Mouse (Mus musculus) 3134 (cell line): ENCODE results near the gene Itpr3.

Experiments
- DNase-seq: peaks from one replicate; pipeline ENCODE4 v3.0.0-alpha.2; 2011; ENCODE audit warnings: low spot score; ENCODE audit not compliant: insufficient read length; ENCODE audit errors: extremely low read depth

Itpr3 gene

GRCm38 (mm10) chr17:27069071-27069470 lies 12.0 kb downstream of the Itpr3 start:
- DNase-seq, result no peak

- no peak for DNase-seq
Observed at GRCm38 (mm10) chr17:27070913-27071312, 13.8 kb downstream of the Itpr3 start.

DNA sequence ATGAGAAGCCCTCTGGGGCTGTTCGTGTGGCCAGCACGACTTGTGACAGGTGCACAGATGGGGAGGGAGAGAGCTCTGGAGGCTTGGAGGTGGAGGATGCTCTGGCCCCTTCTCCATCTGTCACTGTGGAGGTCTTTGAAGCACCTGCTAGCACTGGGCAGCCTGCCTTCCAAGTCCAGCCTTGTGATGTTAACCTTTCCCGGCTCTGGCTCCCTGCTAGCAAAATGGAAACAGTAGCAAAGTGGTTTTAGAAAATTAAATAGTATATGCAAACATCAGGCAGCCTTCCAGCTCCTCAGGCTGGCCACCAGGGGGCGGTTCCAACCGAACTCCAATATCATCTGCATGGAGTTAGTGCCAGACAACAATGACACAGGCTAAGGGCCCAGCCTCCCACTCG lies 14.5 kb downstream of the Itpr3 start:
- no peak for DNase-seq

- DNase-seq, result no peak
Observed at GRCm38 (mm10) chr17:27072363-27072762, 15.3 kb downstream of the Itpr3 start.

DNA sequence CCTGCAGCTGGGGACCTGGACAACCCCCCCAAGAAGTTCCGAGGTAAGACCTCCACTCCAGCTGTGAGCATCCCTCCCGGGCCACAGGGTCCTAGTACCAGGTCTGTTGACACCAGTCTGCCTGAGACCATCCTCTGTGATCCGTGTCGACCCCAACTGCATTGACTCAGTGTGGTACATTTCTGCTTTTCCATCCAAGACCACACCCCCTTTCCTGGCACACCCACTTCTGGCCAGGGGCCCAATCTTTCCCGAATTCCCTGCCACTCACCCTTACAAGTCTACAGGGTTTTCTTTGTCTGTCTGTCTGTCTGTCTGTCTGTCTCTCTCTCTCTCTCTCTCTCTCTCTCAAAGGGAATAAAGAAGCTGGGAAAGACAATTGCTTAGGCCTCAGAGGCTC lies 16.0 kb downstream of the Itpr3 start:
- no peak for DNase-seq

- no peak for DNase-seq
Observed at GRCm38 (mm10) chr17:27073778-27074177, 16.7 kb downstream of the Itpr3 start.

GRCm38 (mm10) chr17:27074236-27074635 lies 17.1 kb downstream of the Itpr3 start:
- no peak for DNase-seq

GRCm38 (mm10) chr17:27074849-27075745 lies 18.0 kb downstream of the Itpr3 start:
- DNase-seq, result no peak

GRCm38 (mm10) chr17:27077133-27077532 lies 20.0 kb downstream of the Itpr3 start:
- no peak for DNase-seq

DNA sequence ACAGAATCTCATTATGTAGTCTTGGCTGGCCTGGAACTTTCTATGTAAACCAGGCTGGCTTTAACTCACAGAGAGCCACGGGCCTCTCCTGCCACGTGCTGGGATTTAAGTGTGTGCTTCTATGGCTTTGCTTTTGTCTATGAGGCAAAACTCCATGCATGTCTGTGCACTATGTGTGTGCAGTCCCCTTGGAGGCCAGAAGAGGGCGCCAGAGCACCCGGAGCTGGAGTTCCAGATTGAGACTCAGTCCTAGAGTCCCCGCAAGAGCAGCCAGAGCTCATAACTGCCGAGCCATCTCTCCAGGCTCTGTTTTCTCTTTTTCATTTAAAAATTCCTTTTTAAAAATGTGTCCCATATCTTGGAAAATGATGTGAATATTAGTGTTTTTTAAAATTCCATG lies 20.8 kb downstream of the Itpr3 start:
- DNase-seq, result no peak

GRCm38 (mm10) chr17:27078499-27078898 lies 21.4 kb downstream of the Itpr3 start:
- DNase-seq, result no peak

DNA sequence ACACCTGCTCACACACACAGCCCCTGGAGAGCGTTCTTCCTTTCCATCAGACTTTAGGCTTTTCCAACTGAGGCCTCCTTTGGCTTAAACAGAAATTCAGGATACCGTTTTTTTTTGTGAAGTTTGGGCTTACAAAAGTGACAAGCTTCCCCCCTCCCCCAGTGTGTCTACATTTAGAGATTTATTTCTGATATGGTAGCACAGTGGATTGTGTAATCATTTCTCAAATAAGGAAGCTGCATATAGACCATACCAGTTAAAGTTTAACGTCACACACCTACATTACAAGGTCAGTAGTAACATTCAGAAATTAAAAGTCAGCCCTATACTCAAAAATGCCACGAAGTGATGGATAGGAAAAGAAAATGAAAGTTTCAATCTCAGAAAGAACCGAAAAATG lies 24.8 kb downstream of the Itpr3 start:
- DNase-seq, result no peak

- DNase-seq, result peak; percentile 64
Observed at GRCm38 (mm10) chr17:27082796-27083195, 25.7 kb downstream of the Itpr3 start.

- peak; percentile 78 for DNase-seq
Observed at GRCm38 (mm10) chr17:27083601-27084000, 26.5 kb downstream of the Itpr3 start.

- DNase-seq, result peak; percentile 50
Observed at GRCm38 (mm10) chr17:27085676-27086075, 28.6 kb downstream of the Itpr3 start.

GRCm38 (mm10) chr17:27087426-27087825 lies 30.3 kb downstream of the Itpr3 start:
- DNase-seq, result no peak

DNA sequence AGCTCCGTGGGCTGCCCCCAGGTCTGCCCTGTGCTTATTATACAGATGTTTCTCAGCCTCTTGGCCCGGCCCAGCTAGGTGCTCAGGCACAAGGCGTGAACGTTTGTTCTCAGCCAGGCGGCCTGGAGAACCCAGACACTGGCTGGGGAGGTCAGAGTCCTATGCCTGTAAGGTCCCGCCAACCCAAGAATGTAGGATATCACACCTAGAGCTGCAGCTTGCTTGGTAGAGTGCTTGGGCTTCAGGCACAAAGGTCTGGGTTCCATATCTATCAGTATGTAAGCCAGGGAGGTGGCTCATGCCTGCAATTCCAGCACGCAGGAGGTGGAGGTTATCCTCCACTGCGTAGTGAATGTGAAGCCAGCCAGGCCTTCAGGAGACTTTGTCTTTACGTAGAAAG lies 33.0 kb downstream of the Itpr3 start:
- no peak for DNase-seq

DNA sequence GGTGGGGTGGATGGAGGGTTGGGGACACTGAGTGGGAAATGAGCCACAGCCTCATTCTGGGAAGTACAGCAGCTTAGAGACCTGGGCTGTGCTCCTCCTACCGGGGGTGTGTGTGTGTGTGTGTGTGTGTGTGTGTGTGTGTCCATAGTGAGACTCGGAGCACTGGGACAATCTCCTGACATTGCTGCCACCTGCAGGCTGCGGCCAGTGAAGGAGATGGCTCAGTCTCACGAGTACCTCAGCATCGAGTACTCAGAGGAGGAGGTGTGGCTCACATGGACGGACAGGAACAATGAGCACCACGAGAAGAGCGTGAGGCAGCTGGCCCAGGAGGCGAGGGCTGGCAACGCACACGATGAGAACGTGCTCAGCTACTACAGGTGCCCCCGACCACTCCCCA lies 38.6 kb downstream of the Itpr3 start:
- no peak for DNase-seq

DNA sequence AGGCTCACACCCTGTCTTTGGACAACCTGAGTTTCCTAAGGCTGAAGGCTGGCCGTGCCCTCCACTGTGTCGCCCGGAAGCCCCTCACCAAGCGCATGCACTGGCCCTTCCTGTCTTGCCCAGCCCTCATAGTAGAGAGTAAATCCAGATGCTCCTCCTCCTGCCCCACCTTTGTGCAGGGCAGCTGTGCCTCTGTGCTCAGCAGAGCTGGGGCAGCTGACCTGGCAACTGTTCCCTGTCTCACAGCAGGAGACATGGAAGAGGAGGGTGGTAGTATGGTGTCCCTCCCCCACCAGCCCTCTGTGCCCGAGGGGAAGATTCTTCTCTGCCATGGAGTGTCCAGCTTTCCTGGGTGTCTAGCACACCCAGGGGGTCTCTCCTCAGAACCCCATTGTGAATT lies 44.6 kb downstream of the Itpr3 start:
- no peak for DNase-seq

DNA sequence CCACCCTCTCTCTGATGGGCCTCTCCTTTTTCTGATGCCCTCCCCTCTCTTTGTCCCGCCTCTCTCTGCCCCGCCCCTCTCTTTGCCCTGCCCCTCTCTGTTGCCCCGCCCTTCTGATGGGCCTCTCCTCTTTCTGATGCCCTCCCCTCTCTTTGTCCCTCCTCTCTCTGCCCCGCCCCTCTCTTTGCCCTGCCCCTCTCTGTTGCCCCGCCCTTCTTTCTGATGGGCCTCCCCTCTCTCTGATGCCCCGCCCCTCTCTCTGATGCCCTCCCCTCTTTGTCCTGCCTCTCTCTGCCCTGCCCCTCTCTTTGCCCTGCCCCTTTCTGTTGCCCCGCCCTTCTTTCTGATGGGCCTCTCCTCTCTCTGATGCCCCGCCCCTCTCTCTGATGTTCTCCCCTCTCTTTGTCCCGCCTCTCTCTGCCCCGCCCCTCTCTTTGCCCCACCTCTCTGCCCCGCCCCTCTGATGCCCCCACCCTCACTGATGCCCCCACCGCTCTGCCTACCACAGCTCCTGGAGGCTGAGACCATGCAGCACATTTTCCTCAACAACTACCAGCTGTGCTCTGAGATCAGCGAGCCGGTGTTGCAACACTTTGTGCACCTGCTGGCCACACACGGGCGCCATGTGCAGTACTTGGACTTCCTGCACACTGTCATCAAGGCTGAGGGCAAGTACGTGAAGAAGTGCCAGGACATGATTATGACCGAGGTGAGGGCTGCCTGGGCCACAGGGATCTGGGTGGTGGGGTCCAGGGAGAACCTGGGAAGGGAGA lies 48.8 kb downstream of the Itpr3 start:
- no peak for DNase-seq

DNA sequence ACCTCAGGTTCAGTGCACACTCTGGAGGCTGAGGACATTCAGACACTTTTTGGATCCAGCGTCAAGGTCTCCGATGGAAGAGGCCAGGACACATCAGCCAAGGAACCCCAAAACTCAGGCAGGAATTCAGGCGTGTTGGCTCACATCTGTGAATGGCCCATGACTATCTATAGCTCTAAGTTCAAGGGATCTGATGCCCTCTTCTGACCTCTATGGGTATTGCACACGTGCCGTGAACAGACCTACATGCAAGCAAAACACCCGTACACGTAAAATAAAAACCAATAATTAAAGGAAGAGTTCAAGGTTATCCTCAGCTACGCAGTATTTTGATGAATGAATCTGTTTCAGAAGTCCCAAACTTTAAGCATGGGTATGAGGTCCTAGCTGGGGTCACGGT lies 49.6 kb downstream of the Itpr3 start:
- DNase-seq, result no peak

DNA sequence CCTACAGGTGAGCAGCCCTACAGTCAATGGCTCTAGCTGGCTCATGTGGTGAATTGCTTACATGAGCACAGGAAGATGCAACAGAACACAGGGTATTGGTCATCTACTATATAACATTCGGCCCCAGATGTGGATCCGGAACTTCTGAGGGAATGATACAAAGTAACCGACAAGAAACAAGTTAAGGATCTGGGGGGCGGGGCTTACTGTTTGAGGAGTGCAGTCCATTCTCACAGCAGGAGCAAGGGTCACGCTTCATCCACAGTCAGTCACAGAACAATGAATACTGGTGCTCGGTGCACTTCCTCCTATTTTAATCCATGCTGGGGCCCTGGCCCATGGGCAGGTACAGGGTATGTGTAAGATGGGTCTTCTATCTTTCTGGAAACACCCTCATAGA lies 50.8 kb downstream of the Itpr3 start:
- DNase-seq, result no peak
